Mouse (Mus musculus) testis, postnatal 10 days (tissue): ENCODE measurements around the gene Tec.
A peak's percentile ranks its signal among the peaks of the same experiment; 100 is the strongest.

Experiments
- DNase-seq: peaks from one replicate; pipeline ENCODE4 v3.0.0; 2021; ENCODE audit warnings: low spot score

Tec gene

DNA sequence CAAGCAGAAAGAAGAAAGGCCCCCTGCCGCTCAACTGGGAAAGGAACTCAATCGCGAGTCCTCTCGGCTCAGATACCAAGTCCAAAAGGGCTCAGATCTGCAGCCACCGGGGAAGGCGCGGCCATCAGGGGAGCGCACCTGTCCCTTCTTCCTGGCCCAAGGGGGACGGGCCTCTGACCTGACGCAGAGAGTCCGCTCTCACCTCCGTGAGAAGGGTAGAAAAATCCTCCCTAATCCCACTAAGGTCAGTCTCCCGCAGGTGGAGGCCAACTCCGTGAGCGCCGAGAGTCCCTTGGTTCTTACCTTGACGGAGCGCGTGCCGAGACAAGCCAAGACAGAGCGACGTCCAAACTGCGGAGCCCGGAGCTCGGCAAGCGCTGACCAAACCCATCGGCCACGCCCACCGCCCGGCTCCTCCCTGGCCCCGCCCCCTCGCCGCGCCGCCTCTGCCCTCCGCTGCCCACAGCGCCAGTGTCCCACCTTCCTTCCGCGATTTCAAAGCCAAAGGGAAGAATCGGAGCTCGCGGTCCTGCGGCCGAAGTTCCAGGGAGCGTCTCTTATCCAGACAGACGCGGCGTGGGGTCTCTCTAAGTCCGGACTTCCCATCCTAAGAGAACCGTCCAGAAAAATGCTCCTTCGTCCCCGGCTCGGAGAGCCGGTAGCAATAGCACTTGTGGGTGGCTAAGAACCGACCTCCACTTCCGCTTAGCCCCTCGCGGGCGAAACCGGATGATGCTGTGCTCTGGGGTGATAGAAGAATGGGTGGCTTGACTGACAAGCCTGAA is at the start of gene Tec:
Gene Tec (minus strand): TSS at position 393 of the 785 bp plus-strand sequence.
- DNase-seq, result peak; percentile 97

- no peak for DNase-seq
Observed at GRCm38 (mm10) chr5:72916851-72917250, 48.6 kb upstream of the Tec start.

DNA sequence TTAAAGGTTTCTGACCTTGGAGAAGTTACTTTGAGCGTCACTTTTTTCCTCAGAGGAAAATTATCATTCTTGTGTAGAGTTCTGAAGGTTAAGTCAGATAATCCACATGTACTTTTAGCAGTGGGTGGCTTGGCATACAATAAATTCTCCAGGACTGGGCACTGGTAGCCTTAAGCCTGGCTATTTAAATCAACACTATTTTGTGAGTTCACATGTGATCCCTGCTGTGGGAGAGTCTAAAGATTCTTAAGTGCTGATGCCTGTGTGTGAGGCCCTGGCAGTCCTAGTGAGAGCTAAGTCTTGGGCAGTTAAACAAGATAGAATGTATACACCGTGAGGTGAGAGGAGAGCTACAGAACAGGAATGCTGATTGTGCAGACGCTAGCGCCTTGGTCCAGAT is 47.8 kb upstream of the Tec start:
- no peak for DNase-seq

GRCm38 (mm10) chr5:72914633-72915561 is 46.6 kb upstream of the Tec start:
- peak; percentile 67 for DNase-seq

GRCm38 (mm10) chr5:72913648-72914557 is 45.6 kb upstream of the Tec start, which contains the start of gene Slain2:
Gene Slain2, plus strand, starts transcription at chr5:72914304.
- DNase-seq, result peak; percentile 100

DNA sequence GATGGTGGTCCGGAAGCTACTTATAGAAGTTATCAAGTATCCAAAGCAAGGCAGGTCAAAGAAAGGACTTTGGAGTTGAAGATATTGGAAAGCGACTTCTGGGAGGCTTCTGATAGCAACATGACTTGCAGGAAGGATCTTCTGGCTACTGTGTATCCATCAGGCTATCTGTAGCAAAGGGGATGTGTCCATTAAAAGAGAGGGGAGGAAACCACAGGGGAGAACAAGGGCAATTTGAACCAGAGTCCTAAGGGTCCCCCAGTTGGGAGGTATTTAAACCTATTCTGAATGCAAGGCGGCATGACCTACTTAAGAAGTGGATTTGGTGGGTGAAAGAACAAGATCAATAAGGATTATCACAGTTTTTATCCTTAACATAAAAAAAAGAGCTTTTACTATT is 43.0 kb upstream of the Tec start:
- DNase-seq, result no peak

DNA sequence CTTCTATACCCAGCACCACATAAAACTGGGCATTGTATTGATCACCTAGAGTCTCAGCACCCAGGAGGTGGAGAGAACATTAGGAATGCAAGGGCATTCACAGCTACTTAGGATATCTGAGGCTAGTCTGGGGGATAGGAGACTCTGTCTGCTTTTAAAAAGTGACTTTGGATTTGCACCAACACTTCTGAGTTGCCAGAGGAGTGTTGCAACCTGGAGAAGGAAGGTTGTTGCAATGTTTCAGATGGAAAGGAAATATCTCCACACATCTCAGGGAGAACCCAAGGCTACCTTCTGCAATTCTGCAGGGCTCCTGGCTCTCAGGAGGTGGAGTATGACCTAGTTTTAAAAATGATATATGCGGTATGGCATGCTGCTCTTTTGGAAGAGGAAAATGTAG is 42.1 kb upstream of the Tec start:
- no peak for DNase-seq

DNA sequence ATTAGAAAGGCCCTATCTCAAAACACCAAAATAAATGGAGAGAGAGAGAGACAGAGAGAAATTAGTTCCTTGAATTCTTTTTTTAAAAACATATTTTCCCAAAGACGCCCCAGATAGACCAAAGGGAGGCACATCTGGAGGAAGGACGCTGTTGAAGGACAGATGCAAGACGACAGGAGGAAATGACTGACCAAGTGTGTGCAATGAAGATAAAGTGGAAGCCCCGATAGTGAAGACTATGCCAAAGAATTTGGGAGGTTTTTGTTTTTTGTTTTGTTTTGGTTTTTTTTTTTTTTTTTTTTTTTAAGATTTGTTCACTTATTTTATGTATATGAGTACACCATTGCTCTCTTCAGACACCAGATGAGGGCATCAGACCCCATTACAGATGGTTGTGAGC is 41.1 kb upstream of the Tec start:
- no peak for DNase-seq

DNA sequence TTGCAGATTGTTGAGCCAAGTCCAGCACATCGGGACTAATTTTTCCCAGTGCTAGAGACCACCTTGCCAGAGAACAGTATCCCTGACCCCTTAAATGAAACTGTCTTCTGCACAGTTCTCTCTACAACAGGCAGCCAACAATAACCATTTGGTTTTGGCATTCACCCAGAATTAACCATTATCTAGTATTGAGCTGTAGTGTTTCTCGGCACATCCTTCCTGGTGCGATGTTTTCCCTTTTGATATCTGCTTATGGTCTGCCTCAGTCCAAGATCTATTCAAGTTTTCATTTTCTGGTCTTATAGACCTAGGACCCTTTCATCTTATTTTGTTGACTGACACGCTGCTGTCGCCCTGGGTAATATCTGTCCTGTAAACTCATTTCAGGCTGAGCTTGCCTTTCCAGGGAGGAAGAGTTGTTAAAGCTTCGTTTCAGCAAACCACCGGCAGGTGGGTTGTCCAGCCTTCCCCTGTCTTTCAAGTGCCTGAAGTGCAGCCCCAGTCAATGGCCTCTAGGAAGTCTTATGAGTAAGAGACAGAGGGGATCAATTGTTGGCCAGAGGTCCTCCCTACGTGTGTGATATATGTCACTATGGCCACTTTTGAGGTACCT is 40.1 kb upstream of the Tec start:
- no peak for DNase-seq

DNA sequence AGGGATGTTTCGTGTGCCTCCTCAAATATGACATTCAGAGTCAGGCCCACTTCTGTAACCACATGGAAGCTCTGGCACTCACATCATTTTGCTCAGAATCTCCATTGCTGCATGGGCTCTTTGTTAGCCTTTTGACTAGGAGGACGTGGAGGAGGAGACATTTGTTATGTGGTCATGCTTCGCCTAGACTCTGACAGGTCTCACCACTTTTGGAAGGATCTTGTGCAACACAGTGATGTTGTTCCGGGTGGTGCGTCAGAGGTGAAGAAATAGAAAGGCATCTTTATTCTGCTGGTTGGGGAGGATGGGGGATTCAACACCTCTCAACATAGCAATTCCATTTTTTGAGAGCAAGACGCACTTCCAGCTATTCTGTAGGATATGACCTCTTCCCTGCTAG is 39.1 kb upstream of the Tec start:
- DNase-seq, result no peak

- DNase-seq, result no peak
Observed at GRCm38 (mm10) chr5:72904903-72905790, 36.9 kb upstream of the Tec start.

DNA sequence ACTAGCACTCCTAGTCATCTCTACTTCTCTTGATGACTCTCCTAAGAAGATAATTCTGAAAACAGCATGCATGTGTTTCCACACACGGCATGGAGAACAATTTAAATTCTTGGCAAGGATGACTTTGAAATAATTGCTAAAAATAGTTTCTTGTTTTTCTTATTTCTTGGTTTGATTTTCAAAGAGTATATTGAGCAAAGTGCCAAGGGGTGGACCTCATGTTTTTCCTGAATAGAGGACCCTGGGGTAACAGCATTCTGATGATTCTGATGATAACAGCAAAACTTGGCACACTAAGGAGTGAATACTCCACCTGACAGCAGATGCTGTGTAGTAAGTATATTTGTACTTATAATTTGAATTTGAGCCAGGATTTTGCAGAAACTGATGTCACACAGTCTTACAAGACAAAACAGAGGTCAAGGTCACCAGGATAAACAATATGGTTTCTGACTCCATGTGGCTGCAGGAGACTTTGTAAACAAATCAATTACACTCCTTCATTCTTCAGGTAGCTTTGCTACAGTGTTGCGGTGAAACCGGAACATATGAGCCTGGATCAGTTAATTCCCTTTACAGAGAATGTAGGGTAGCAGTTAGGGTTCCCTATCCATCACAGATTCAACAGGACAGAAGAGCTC is 34.7 kb upstream of the Tec start:
- DNase-seq, result no peak

DNA sequence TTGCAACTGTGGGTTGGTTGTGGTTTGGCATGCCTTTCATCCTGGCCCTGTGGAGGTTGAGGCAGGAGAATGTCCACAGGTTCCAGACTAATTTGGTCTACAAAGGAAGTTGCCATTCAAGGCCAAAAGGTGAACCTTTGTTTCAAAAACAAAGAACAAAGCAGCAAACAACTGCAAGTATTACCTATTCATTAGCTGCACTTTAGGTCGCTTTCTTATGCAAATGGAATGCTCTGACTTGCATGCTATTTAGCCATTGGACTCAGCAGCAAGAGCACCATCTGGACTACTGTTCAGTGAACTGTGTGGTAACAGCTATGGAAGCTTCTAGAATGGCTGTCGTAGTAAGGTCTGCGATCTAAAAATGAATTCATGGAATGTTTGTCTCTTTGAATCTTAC is 34.0 kb upstream of the Tec start:
- no peak for DNase-seq

DNA sequence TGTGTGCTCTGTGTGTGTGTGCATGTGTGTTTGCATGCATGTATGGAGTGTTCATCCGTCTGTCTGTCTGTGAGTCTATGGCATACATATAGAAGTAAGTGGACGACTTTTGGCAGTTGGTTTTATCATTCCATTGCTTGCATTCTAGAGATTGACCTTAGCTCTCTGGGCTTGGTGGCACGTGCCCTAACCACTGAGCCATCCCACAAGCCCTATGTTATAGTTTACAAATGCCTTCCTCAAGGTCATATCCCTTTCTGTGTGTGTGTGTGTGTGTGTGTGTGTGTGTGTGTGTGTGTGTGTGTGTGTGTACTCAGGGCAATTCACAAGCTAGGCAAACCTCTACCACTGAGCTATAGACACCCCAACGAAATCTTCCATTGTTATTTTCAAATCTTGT is 33.6 kb upstream of the Tec start:
- DNase-seq, result no peak

DNA sequence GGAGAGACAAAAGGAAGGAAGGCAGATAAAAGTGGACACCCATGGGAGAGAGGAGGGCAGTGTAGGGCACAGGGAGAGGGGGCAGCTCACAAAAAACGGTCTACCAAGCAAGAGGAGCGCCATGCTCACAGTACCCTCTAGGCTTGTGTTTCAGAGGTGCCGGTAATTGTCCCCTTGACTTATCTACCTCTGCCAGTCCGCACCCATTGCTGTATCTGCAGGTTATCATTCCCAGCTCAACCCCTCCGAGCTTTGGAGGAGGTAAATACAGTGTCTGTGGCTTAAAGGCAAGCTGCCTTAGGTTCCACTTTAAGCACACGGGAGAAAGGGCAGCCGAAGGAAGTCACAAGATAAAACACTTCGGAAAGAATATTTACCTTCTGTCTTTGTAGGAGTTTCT is 31.0 kb upstream of the Tec start:
- DNase-seq, result no peak

- DNase-seq, result no peak
Observed at GRCm38 (mm10) chr5:72897998-72898397, 29.7 kb upstream of the Tec start.

DNA sequence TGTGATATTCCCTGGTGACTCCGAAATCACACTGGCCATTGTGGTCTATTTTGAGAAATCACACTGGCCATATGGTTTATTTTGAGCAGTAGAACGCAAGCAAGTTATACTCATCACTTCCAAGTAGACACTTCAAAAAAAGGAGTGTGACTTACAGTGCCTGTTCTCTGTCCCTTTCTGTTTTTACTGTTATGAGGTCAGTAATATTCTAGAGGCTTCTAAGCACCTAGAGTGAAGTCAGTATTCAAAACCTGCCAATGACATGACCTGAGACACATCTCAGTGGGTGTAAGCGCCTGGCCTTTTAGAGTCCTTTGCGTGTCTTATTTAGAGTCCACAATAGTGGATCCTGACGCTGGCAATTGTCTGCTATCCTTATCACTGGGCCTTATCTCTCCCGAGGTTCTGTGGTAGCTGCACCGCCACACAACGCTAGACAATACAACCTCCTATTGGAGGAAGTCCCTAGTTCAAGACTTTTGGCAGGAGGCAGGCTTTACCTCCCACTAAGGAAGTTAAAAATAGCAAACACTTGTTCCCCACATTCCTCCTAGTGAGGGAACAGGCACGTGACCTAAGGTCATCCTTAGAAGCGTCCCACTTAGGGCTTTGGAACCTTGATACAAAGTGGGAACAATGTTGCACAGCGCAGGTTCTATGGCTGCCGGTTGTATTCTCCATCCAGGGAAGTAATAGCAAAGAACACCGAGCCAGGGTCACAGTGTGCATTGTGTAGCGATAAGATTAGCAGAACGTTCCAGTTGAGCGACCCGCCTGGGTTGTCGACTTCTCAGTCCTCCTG is 28.4 kb upstream of the Tec start:
- DNase-seq, result peak; percentile 60

GRCm38 (mm10) chr5:72895261-72895660 is 27.0 kb upstream of the Tec start:
- DNase-seq, result no peak

- DNase-seq, result peak; percentile 60
Observed at GRCm38 (mm10) chr5:72893987-72894386, 25.7 kb upstream of the Tec start.
